Mouse (Mus musculus): Measurements from ENCODE around the gene Btbd9.

- TF ChIP-seq CTCF (IDR thresholded peaks at IDR 0.05; ENCODE audit: borderline replicate concordance, insufficient read depth, low read length) (no peak), POLR2A (IDR thresholded peaks at IDR 0.05; ENCODE audit: low read depth, low read length) (no peak)
These were observed 201.2 kb downstream of the Btbd9 start for GRCm38 (mm10) chr17:30375107-30375506.
